Mouse (Mus musculus) kidney, adult 2 months (tissue): Measurements from ENCODE around the gene Telo2.

Source experiments
- CTCF ChIP-seq: fragments of 200-500 bp; conservative IDR thresholded peaks from 2 replicates; pipeline ENCODE4 v1.5.1; 2011; ENCODE audit warnings: low read depth, mild to moderate bottlenecking, control low read depth, low read length, moderate library complexity, mixed read lengths; ENCODE audit not compliant: insufficient read depth, insufficient read length
- POLR2A ChIP-seq: fragments of 200-500 bp; IDR thresholded peaks from one replicate; pipeline ENCODE4 v1.6.1; 2011; ENCODE audit warnings: low read depth, low read length, control low read depth

DNA sequence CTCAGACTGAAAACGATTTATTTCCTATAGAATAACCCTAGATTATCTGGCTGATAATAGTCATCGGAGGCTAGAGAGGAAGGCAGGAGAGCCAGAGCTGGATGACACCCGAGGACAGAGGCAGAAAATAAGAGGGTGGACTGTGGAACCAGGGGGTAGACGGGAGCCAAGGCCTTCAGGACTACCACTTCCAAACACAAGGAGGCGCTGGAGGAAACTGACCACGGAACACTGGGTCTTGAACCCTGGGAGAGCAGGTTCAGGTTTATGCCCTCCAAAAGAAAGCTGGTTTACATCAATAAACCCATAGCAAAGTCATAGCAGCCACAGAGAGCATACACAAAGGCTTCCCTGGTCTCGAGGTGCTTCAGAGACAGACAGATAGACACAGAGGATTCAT is 8.2 kb upstream of the Telo2 start:
- no peak for TF ChIP-seq POLR2A
- peak; percentile 49 for TF ChIP-seq CTCF
